Mouse (Mus musculus): ENCODE measurements around the gene Oxnad1. TPM values are rescaled to one million over a fixed set of nuclear protein-coding genes. Genes with fewer than 3 reads are reported as not detected.

Oxnad1 gene
- total RNA-seq (2021): 10 to 100 TPM; 49.5 to 54.9 TPM
- 53.9 and 92.7 TPM in 2 replicates for polyA plus RNA-seq (2012; rRNA removed)
- long read RNA-seq, transcript Oxnad1-201 (8 exons, 2,376 nt): major isoform, 13 of 20 reads
- long read RNA-seq, partial matches to known transcripts: 1 of 20 reads
- long read RNA-seq, other reads (novel, unspliced or antisense): 6 of 20 reads

GRCm38 (mm10) chr14:32084761-32085485 lies at the start of gene Oxnad1:
TSS of gene Oxnad1 (plus strand) at chr14:32085374.
- no peaks in the 10 kb centered on the region for H3K27me3 ChIP-seq (ENCODE audit: control insufficient read depth, insufficient read depth, low read length)
- peaks cover 1% of the 10 kb centered on the region; the same call in 1 of the 2 replicates for H3K4me1 ChIP-seq (ENCODE audit: control insufficient read depth, insufficient read depth, low read length)
- peaks cover 3% of the 10 kb centered on the region for H3K36me3 ChIP-seq (ENCODE audit: control insufficient read depth, insufficient read depth, low read length)
- H3K79me2 ChIP-seq (replicated peaks; ENCODE audit: control insufficient read depth, insufficient read depth, low read length): peaks cover 2% of the 10 kb centered on the region; the same call in 1 of the 2 replicates
- H3K27ac ChIP-seq: peak within 1 kb of the TSS; percentile 96
- 4% methylated on average over 22 of the region's 22 CpGs for WGBS
- DNase-seq: no peak
- intact Hi-C loops (cut with DNase I): loop anchor here (2.0 to 5.0 kb wide), 2 partner anchors 74 to 443 kb away; partner anchors contain the start of genes Btd, Gm49387, Hacl1 and Ncoa4
- peak within 1 kb of the TSS; percentile 97 for H3K4me3 ChIP-seq
- TF ChIP-seq POLR2A (IDR thresholded peaks at IDR 0.05; ENCODE audit: insufficient read depth, low read depth, low read length): no peak
- H3K9ac ChIP-seq (ENCODE audit: low read depth, low read length): peak within 1 kb of the TSS; percentile 83

GRCm38 (mm10) chr14:32036482-32036881 lies 48.7 kb upstream of the Oxnad1 start:
- 69% methylated on average over 5 of the region's 5 CpGs for WGBS
- H3K4me3 ChIP-seq: no peak overlapping the region

GRCm38 (mm10) chr14:32037661-32038252 lies 47.4 kb upstream of the Oxnad1 start:
- H3K79me2 ChIP-seq (replicated peaks; ENCODE audit: control insufficient read depth, insufficient read depth, low read length): 0 out of 2 replicates have a peak, but pooled peaks cover 2% of the 10 kb centered on the region
- 77% methylated on average over 8 of the region's 8 CpGs for WGBS
- intact Hi-C loops (cut with DNase I): no loop called here
- no peak overlapping the region for H3K27ac ChIP-seq
- no peak for DNase-seq
- H3K4me3 ChIP-seq: no peak overlapping the region
- H3K9ac ChIP-seq (ENCODE audit: low read depth, low read length): no peak overlapping the region
- TF ChIP-seq EP300 (IDR thresholded peaks at IDR 0.05; ENCODE audit: insufficient read depth, low read depth, low read length) (no peak), POLR2A (IDR thresholded peaks at IDR 0.05; ENCODE audit: insufficient read depth, low read depth, low read length) (no peak), CTCF (IDR thresholded peaks at IDR 0.05) (no peak)
- H3K27me3 ChIP-seq (ENCODE audit: control insufficient read depth, insufficient read depth, low read length): no peaks in the 10 kb centered on the region
- H3K4me1 ChIP-seq (ENCODE audit: control insufficient read depth, insufficient read depth, low read length): peaks cover 8% of the 10 kb centered on the region
- H3K36me3 ChIP-seq (ENCODE audit: control insufficient read depth, insufficient read depth, low read length): no peaks in the 10 kb centered on the region; the same call in 1 of the 2 replicates

More at GRCm38 (mm10) chr14:32036482-32036881, 48.7 kb upstream of the Oxnad1 start:
- TF ChIP-seq POLR2A (IDR thresholded peaks at IDR 0.05; ENCODE audit: insufficient read depth, low read depth, low read length): no peak
- no peak for TF ChIP-seq CTCF (IDR thresholded peaks at IDR 0.05)
- no peak for TF ChIP-seq EP300 (IDR thresholded peaks at IDR 0.05; ENCODE audit: insufficient read depth, low read depth, low read length)
- Histone ChIP-seq H3K4me1 (ENCODE audit: control insufficient read depth, insufficient read depth, low read length) (peaks cover 12% of the 10 kb centered on the region), H3K27me3 (ENCODE audit: control insufficient read depth, insufficient read depth, low read length) (no peaks in the 10 kb centered on the region), H3K9ac (ENCODE audit: low read depth, low read length) (no peak overlapping the region), H3K36me3 (ENCODE audit: control insufficient read depth, insufficient read depth, low read length) (no peaks in the 10 kb centered on the region; the same call in 1 of the 2 replicates), H3K27ac (no peak overlapping the region), H3K79me2 (replicated peaks; ENCODE audit: control insufficient read depth, insufficient read depth, low read length) (0 out of 2 replicates have a peak, but pooled peaks cover 2% of the 10 kb centered on the region)
- intact Hi-C loops (cut with DNase I): no loop called here
- no peak for DNase-seq

GRCm38 (mm10) chr14:32042108-32042507 lies 43.1 kb upstream of the Oxnad1 start:
- Histone ChIP-seq H3K4me1 (ENCODE audit: control insufficient read depth, insufficient read depth, low read length) (peaks cover 6% of the 10 kb centered on the region), H3K9ac (ENCODE audit: low read depth, low read length) (no peak overlapping the region), H3K27ac (no peak overlapping the region), H3K27me3 (ENCODE audit: control insufficient read depth, insufficient read depth, low read length) (no peaks in the 10 kb centered on the region), H3K36me3 (ENCODE audit: control insufficient read depth, insufficient read depth, low read length) (no peaks in the 10 kb centered on the region; the same call in 1 of the 2 replicates), H3K4me3 (no peak overlapping the region), H3K79me2 (replicated peaks; ENCODE audit: control insufficient read depth, insufficient read depth, low read length) (no peaks in the 10 kb centered on the region)
- WGBS: 56% methylated on average over 5 of the region's 5 CpGs
- no peak for DNase-seq
- TF ChIP-seq POLR2A (IDR thresholded peaks at IDR 0.05; ENCODE audit: insufficient read depth, low read depth, low read length) (no peak), CTCF (IDR thresholded peaks at IDR 0.05) (no peak), EP300 (IDR thresholded peaks at IDR 0.05; ENCODE audit: insufficient read depth, low read depth, low read length) (no peak)
- intact Hi-C loops (cut with DNase I): no loop called here

- peak in 1 of 2 experiments; percentile 39 for DNase-seq
- TF ChIP-seq EP300 (IDR thresholded peaks at IDR 0.05; ENCODE audit: insufficient read depth, low read depth, low read length) (no peak), CTCF (IDR thresholded peaks at IDR 0.05) (no peak), POLR2A (IDR thresholded peaks at IDR 0.05; ENCODE audit: insufficient read depth, low read depth, low read length) (no peak)
- Histone ChIP-seq H3K9ac (ENCODE audit: low read depth, low read length) (no peak overlapping the region), H3K36me3 (ENCODE audit: control insufficient read depth, insufficient read depth, low read length) (no peaks in the 10 kb centered on the region; the same call in 1 of the 2 replicates), H3K27me3 (ENCODE audit: control insufficient read depth, insufficient read depth, low read length) (no peaks in the 10 kb centered on the region), H3K4me1 (ENCODE audit: control insufficient read depth, insufficient read depth, low read length) (peaks cover 6% of the 10 kb centered on the region), H3K79me2 (replicated peaks; ENCODE audit: control insufficient read depth, insufficient read depth, low read length) (no peaks in the 10 kb centered on the region), H3K4me3 (no peak overlapping the region), H3K27ac (no peak overlapping the region; the same call in 1 of the 2 replicates)
- intact Hi-C loops (cut with DNase I): no loop called here
- WGBS: 44% methylated on average over 8 of the region's 8 CpGs
Observed at GRCm38 (mm10) chr14:32046357-32046756, 38.8 kb upstream of the Oxnad1 start.
